Mouse (Mus musculus) neural tube, postnatal 0 days (tissue): ENCODE data around the gene Vmn2r89. TPM values are rescaled to one million over a fixed set of nuclear protein-coding genes. Genes with fewer than 3 reads are reported as not detected.

Source experiments
- polyA plus RNA-seq: library from polyadenylated mRNA; unstranded; fragments of >200 nt; fragmentation: Nextera tagmentation; extraction: Ambion mirVana; gene quantifications from 2 replicates; pipeline ENCODE4 v1.2.1, GENCODE M21; 2015

The Vmn2r89 gene
- not detected in 2 replicates for polyA plus RNA-seq

GRCm38 (mm10) chr14:51451557-51451956 is at the start of gene Vmn2r89:
TSS of gene Vmn2r89 (plus strand) at chr14:51451857.

GRCm38 (mm10) chr14:51410520-51410919 is 41.1 kb upstream of the Vmn2r89 start, which contains the start of gene Vmn2r88:
TSS of gene Vmn2r88 (plus strand) at chr14:51410820.

Other genes with a start within 250 kb of the Vmn2r89 start
- gene Ear14, start 248.5 kb upstream of the Vmn2r89 start, polyA plus RNA-seq, result not detected in 2 replicates
- not detected in 2 replicates for gene Rnase2a, start 195.7 kb upstream of the Vmn2r89 start, polyA plus RNA-seq
- not detected in 2 replicates for gene Gm7247, start 90.1 kb upstream of the Vmn2r89 start, polyA plus RNA-seq
- gene Vmn2r88, start 41.0 kb upstream of the Vmn2r89 start, polyA plus RNA-seq, result not detected in 2 replicates
- not detected in 2 replicates for gene Gm5622, start 100.9 kb downstream of the Vmn2r89 start, polyA plus RNA-seq
- gene Gm17175, start 122.2 kb downstream of the Vmn2r89 start, polyA plus RNA-seq, result not detected in 2 replicates
- gene Gm17174, start 140.3 kb downstream of the Vmn2r89 start, polyA plus RNA-seq, result not detected in 2 replicates
- not detected in 2 replicates for gene Gm17078, start 159.5 kb downstream of the Vmn2r89 start, polyA plus RNA-seq
- not detected in 2 replicates for gene Gm4181, start 183.8 kb downstream of the Vmn2r89 start, polyA plus RNA-seq
- not detected in 2 replicates for gene Gm17079, start 243.6 kb downstream of the Vmn2r89 start, polyA plus RNA-seq